Mouse (Mus musculus): ENCODE results near the gene Chst8. TPM values are rescaled to one million over a fixed set of nuclear protein-coding genes. Genes with fewer than 3 reads are reported as not detected.

Chst8 gene
- polyA plus RNA-seq, 1 experiment from 2014 or later: 15.9 TPM

DNA sequence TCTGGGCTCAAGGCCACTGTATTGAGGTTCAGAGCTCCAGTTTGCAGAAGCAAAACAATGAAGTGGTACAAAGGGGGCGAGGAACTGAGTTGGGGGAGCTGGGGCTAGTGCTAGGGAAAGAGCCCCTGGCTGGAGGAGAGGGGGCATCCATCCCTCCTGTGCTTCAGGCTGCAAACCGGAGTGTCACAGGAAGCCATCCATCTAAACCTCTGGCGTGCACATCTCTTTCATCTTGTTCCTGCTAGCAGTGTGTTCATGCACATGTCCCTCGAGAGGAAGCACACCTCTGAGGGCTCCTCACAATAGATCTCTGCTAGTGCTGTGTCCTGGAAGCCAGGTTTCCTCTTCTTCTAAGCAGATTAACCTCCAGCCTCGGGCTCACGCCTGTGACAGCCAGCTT, 65.9 kb downstream of the Chst8 start:
- H3K4me2 ChIP-seq: no peak overlapping the region
- H3K4me3 ChIP-seq (replicated peaks): no peak overlapping the region
- no peak for ATAC-seq (ENCODE audit: low FRiP score)
- H3K9ac ChIP-seq: no peak overlapping the region
- 0 out of 2 replicates have a peak overlapping the region, but pooled peaks have one; percentile 5 for H3K27ac ChIP-seq
- H3K36me3 ChIP-seq (replicated peaks): no peaks in the 10 kb centered on the region
- WGBS: 64% methylated on average over 6 of the region's 6 CpGs
- H3K27me3 ChIP-seq: no peaks in the 10 kb centered on the region
- no peaks in the 10 kb centered on the region for H3K9me3 ChIP-seq
- peaks cover 21% of the 10 kb centered on the region for H3K4me1 ChIP-seq

DNA sequence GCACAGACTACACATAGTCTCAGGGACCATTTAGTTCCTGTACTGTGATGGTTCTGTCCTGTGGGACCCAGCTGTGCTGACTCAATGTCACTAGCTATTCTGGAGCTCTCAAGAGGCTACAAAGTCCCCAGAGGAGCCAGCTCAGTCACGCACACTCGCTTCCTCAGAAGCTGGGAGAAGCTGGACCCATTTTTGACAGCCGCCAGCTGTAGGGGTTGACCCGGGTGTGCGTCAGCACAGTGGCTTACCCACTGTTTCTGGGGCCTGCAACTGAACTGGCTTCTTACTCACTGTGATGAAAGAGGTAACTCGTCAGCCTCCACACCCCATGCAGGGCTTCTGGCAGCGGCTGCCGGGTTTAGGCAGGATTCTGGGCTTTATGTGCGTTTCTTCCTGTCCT, 66.3 kb downstream of the Chst8 start:
- Histone ChIP-seq H3K4me3 (replicated peaks) (no peak overlapping the region), H3K4me1 (peaks cover 19% of the 10 kb centered on the region), H3K4me2 (no peak overlapping the region), H3K36me3 (replicated peaks) (no peaks in the 10 kb centered on the region), H3K27ac (0 out of 2 replicates have a peak overlapping the region, but pooled peaks have one; percentile 5), H3K9ac (no peak overlapping the region), H3K27me3 (no peaks in the 10 kb centered on the region), H3K9me3 (no peaks in the 10 kb centered on the region)
- no peak for ATAC-seq (ENCODE audit: low FRiP score)
- 56% methylated on average over 9 of the region's 9 CpGs for WGBS

DNA sequence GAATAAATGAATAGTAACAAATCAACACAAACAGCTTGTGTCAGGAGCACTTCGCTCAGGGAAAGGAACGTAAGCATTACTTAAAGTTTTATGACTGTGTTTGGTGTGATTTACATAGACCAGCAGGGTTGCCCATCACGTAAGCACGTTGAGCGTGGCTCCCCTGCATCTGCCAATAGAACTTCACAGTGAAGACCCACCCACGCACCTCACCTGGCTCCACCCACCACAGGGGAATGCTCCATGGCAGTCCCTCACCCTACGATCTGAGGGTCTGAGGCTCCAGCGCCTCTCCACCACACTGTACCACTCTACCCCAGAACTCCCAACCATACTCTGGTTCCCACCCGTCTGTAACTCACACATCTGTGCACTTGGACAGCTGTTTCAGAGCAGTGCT, 67.1 kb downstream of the Chst8 start:
- Histone ChIP-seq H3K27ac (no peak overlapping the region), H3K4me3 (replicated peaks) (no peak overlapping the region), H3K4me1 (peaks cover 12% of the 10 kb centered on the region; the same call in 1 of the 2 replicates), H3K36me3 (replicated peaks) (no peaks in the 10 kb centered on the region), H3K9me3 (no peaks in the 10 kb centered on the region), H3K9ac (no peak overlapping the region), H3K27me3 (no peaks in the 10 kb centered on the region), H3K4me2 (no peak overlapping the region)
- no peak for ATAC-seq (ENCODE audit: low FRiP score)
- WGBS: 86% methylated on average over 9 of the region's 9 CpGs

DNA sequence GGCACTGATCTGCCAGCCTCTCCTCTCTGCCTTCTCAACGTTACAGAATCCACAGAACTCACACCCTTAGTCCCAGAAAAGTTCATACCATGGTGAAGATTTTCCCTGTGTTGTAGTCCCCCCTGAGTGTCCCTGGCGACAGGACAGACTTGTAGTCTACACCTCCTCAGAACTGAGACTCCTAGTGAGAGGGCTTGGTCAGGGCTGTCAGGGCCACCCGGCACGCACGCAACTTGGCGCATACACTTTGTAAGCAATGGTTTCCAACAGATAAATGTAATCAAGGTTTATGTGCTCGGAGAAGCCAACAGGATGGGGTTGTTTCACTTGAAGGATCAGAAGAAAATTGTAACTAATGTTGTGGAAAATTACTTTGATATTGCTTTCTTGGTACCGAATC, 67.5 kb downstream of the Chst8 start:
- H3K9me3 ChIP-seq: no peaks in the 10 kb centered on the region
- no peak for ATAC-seq (ENCODE audit: low FRiP score)

DNA sequence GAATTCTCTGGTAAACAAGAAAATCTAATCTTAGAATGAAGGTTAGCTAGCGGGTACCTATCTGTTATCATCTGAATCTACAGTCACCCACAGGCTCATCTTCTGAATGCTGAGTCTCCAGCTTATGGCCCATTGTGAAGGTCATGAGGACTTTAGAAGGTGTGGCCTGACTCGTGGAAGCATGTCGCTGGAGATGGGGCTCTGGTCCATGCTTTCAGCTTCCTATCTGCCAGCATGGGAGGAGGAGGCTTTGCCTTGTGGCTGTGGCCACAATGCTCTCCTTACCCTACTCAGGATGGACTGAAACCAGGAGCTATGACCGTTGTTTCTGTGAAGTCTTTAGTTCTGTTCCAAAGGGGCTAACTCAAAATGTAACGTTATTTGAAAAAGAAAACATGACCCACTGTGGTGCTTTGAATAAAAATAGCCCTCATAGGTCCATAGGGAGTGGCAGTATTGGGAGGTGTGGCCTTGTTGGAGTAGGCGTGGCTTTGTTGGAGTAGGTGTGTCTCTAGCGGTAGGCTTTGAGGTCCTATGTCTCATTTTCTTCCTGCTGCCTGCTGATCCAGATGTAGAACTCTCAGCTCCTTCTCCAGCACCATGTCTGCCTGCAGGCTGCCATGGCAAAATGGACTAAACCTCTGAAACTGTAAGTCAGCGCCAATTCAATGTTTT, 69.0 kb downstream of the Chst8 start:
- ATAC-seq (ENCODE audit: low FRiP score): no peak
- Histone ChIP-seq H3K4me3 (replicated peaks) (no peak overlapping the region), H3K9me3 (no peaks in the 10 kb centered on the region), H3K4me1 (peaks cover 10% of the 10 kb centered on the region; the same call in 1 of the 2 replicates), H3K27ac (no peak overlapping the region), H3K4me2 (no peak overlapping the region), H3K27me3 (no peaks in the 10 kb centered on the region), H3K9ac (no peak overlapping the region), H3K36me3 (replicated peaks) (no peaks in the 10 kb centered on the region)
- WGBS: 75% methylated on average over 8 of the region's 8 CpGs

More for the DNA sequence above, 67.5 kb downstream of the Chst8 start:
- no peak overlapping the region for H3K9ac ChIP-seq
- H3K27ac ChIP-seq: no peak overlapping the region
- H3K27me3 ChIP-seq: no peaks in the 10 kb centered on the region
- no peak overlapping the region for H3K4me2 ChIP-seq
- no peak overlapping the region for H3K4me3 ChIP-seq (replicated peaks)
- WGBS: 89% methylated on average over 8 of the region's 8 CpGs
- peaks cover 10% of the 10 kb centered on the region; the same call in 1 of the 2 replicates for H3K4me1 ChIP-seq
- no peaks in the 10 kb centered on the region for H3K36me3 ChIP-seq (replicated peaks)

DNA sequence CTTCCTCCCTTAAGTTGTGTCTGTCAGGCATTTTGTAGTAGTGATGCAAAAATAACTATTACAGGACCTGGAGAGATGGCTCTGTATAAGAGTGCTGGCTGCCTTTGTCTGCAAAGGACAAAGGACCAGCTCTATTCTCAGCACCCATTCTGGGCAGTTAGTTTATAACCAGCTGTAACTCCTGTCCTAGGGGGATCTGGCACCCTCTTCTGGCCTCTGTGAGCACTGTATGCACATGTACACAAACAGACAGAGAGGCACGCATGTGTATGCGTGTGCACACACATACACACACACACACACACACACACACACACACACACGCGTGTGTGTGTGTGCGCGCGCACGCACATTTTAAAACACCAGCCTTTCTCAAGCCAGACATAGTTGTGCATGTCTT, 73.1 kb downstream of the Chst8 start:
- no peaks in the 10 kb centered on the region for H3K36me3 ChIP-seq (replicated peaks)
- H3K27me3 ChIP-seq: no peaks in the 10 kb centered on the region
- no peak overlapping the region for H3K9ac ChIP-seq
- ATAC-seq (ENCODE audit: low FRiP score): no peak
- H3K9me3 ChIP-seq: no peaks in the 10 kb centered on the region
- no peak overlapping the region for H3K4me2 ChIP-seq
- 94% methylated on average over 8 of the region's 8 CpGs for WGBS
- no peak overlapping the region for H3K27ac ChIP-seq
- no peak overlapping the region for H3K4me3 ChIP-seq (replicated peaks)
- H3K4me1 ChIP-seq: peaks cover 5% of the 10 kb centered on the region; the same call in 1 of the 2 replicates

DNA sequence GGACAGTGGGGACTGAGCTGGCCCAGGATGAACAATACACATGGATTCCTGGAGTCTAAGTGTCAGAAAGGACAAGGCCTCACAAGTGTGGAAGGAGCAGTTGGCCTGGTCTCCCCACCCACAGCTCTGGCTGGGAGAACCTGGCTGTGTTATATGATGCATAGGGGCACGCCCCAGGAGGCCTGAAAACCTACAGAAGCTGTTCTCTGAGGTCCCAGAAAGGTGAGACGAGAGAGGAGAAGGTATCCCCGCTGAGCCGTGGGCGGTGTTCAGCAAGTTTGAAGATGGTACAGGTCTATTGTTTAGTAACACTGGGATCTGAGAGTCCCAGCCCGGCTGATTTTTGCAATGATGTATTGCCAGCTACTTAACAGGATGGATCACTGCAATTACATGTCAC, 75.3 kb downstream of the Chst8 start:
- Histone ChIP-seq H3K27ac (no peak overlapping the region), H3K36me3 (replicated peaks) (no peaks in the 10 kb centered on the region), H3K27me3 (no peaks in the 10 kb centered on the region)

DNA sequence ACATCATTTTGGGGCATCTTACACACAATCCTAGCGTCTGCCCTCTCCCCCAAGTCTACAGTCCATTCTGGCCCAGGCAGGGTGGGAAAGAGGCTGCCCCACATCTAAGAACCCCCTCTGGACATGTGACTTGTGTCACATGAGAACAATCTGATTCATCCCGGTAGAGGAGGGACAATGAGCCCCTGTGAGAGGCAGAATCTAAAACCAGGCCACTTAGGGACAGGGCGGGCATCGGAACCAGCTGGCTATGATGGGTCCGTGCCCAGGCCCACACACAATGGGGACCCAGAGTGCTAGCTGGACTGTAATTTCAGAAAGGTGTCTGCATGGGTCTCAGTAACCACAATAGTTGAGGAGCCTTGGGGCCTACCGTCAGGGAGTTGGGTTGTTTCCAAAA, 78.2 kb downstream of the Chst8 start:
- H3K4me3 ChIP-seq (replicated peaks): no peak overlapping the region
- no peak for ATAC-seq (ENCODE audit: low FRiP score)
- no peaks in the 10 kb centered on the region for H3K27me3 ChIP-seq
- H3K9ac ChIP-seq: no peak overlapping the region
- peaks cover 6% of the 10 kb centered on the region; the same call in 1 of the 2 replicates for H3K4me1 ChIP-seq
- H3K27ac ChIP-seq: no peak overlapping the region
- WGBS: 81% methylated on average over 6 of the region's 6 CpGs
- H3K9me3 ChIP-seq: no peaks in the 10 kb centered on the region
- no peaks in the 10 kb centered on the region for H3K36me3 ChIP-seq (replicated peaks)
- H3K4me2 ChIP-seq: no peak overlapping the region

More for the DNA sequence above, 75.3 kb downstream of the Chst8 start:
- ATAC-seq (ENCODE audit: low FRiP score): no peak
- Histone ChIP-seq H3K4me3 (replicated peaks) (no peak overlapping the region), H3K4me1 (peaks cover 6% of the 10 kb centered on the region; the same call in 1 of the 2 replicates), H3K9me3 (no peaks in the 10 kb centered on the region), H3K4me2 (no peak overlapping the region), H3K9ac (no peak overlapping the region)
- 79% methylated on average over 6 of the region's 6 CpGs for WGBS

DNA sequence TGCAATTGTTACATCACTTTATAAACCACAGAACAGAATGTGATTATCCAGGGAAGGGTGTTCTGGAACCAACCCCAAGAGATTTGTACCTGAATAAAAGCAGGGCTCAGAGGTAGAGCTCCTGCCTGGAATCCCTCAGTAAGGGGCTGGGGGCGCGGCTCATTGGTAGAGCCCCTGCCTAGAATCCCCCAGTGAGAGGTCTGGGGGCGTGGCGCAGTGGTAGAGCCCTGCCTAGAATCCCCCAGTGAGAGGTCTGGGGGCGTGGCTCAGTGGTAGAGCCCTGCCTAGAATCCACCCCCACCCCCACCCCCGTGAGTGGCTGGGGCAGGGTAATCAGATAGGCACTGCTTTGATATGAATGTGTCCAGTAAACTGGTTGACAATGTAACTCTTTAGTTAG, 83.6 kb downstream of the Chst8 start:
- Histone ChIP-seq H3K27me3 (no peaks in the 10 kb centered on the region), H3K4me1 (no peaks in the 10 kb centered on the region), H3K4me2 (no peak overlapping the region), H3K27ac (no peak overlapping the region), H3K9ac (no peak overlapping the region), H3K36me3 (replicated peaks) (no peaks in the 10 kb centered on the region), H3K9me3 (0 out of 2 replicates have a peak, but pooled peaks cover 4% of the 10 kb centered on the region), H3K4me3 (replicated peaks) (no peak overlapping the region)
- 35% methylated on average over 6 of the region's 6 CpGs for WGBS
- no peak for ATAC-seq (ENCODE audit: low FRiP score)

DNA sequence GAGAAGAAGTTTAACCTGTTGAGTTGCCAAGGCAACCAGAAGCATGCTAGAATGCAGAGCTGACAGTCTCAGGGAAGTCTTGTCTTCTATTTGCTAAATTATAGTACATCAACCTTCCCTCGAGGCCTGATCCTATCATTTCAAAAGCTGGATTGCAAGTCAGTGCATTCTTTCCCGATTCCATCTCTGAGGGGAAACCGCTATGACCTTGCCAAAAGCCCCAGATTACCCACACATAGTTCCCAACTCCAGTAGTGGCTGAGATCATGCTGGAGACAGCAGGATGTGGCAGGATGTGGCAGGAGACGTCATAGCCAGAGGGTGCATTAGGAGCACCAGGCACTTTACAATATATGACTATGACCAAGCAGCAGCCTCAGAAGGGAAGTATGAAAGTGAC, 87.3 kb downstream of the Chst8 start:
- H3K36me3 ChIP-seq (replicated peaks): no peaks in the 10 kb centered on the region
- no peak for ATAC-seq (ENCODE audit: low FRiP score)
- WGBS: 88% methylated on average over 4 of the region's 4 CpGs

DNA sequence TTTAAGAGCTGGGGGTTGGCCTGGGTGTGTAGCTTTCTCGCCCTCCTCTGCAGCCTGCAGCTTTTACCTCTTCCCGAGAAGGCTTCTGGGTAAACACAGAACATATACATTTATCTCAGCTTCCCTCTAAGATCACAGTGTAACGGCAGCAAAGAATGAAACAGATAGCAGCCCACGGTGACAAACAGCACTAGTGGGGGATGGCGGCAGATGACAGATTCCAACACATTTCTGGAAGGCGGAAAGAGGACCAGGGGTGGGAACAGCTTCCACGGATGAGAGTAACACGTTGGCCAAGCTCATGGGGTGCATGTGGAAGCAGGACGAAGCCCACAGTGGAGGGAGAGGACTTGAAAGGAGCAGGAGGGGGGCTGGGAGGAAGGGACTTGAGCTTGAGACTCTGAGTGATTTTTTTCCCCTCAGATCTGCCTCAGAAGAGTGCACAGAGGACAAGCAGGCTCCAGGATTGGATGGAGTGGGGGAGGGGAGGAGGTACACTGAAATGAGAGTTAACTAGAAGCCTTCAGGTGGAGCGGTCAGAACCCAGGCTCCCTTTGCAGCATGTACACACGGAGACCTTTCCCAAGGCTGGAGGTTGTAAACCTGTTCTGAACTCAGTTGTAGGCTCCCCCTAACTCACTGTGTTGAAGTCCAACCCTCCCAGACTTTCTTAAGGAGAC, 89.8 kb downstream of the Chst8 start:
- 62% methylated on average over 11 of the region's 11 CpGs for WGBS
- H3K27ac ChIP-seq: 0 out of 2 replicates have a peak overlapping the region, but pooled peaks have one; percentile 31
- peaks cover 46% of the 10 kb centered on the region for H3K4me1 ChIP-seq
- no peak overlapping the region for H3K4me3 ChIP-seq (replicated peaks)
- peak overlapping the region; percentile 17; the same call in 1 of the 2 replicates for H3K9ac ChIP-seq
- no peaks in the 10 kb centered on the region for H3K36me3 ChIP-seq (replicated peaks)
- 0 out of 2 replicates have a peak, but pooled peaks cover 4% of the 10 kb centered on the region for H3K9me3 ChIP-seq
- no peak overlapping the region for H3K4me2 ChIP-seq
- no peak for ATAC-seq (ENCODE audit: low FRiP score)
- H3K27me3 ChIP-seq: no peaks in the 10 kb centered on the region

More for the DNA sequence above, 87.3 kb downstream of the Chst8 start:
- H3K4me2 ChIP-seq: no peak overlapping the region
- no peak overlapping the region for H3K27ac ChIP-seq
- H3K4me3 ChIP-seq (replicated peaks): no peak overlapping the region
- H3K4me1 ChIP-seq: peaks cover 26% of the 10 kb centered on the region
- H3K27me3 ChIP-seq: no peaks in the 10 kb centered on the region
- H3K9ac ChIP-seq: no peak overlapping the region
- 0 out of 2 replicates have a peak, but pooled peaks cover 4% of the 10 kb centered on the region for H3K9me3 ChIP-seq

DNA sequence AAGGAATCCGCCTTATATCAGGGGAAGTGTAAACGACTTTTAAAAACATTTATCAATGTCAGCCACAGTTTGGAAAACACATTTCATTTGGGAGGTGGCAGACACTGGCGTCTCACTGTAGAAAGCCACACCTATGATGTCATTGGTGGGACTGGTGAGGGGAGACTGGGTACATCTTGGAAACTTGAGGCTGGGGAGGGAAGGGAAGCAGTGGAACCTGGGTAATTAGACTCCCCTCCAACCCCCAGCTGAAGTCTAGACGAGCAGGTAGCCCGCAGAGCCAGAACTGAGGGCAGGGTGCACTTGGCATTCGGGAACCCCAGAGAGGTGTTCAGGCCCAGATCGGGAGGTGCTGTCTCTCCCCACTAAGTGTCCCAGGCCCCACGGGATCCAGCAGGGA, 90.4 kb downstream of the Chst8 start:
- H3K4me3 ChIP-seq (replicated peaks): no peak overlapping the region
- ATAC-seq (ENCODE audit: low FRiP score): no peak
- WGBS: 50% methylated on average over 8 of the region's 8 CpGs
- H3K4me2 ChIP-seq: no peak overlapping the region
- no peaks in the 10 kb centered on the region for H3K27me3 ChIP-seq
- H3K4me1 ChIP-seq: peaks cover 51% of the 10 kb centered on the region
- 0 out of 2 replicates have a peak, but pooled peaks cover 4% of the 10 kb centered on the region for H3K9me3 ChIP-seq
- peak overlapping the region; percentile 17 for H3K9ac ChIP-seq
- H3K36me3 ChIP-seq (replicated peaks): no peaks in the 10 kb centered on the region
- H3K27ac ChIP-seq: peak overlapping the region; percentile 46; the same call in 1 of the 2 replicates
